Mouse (Mus musculus) mesoderm, embryonic 11.5 days (tissue): ENCODE results near the gene Creb3l4.

Source experiments
- DNase-seq: peaks from one replicate; pipeline ENCODE4 v3.0.0-alpha.2; 2012; ENCODE audit warnings: low read depth, low spot score

Gene Creb3l4

GRCm38 (mm10) chr3:90190859-90191510 lies 52.3 kb downstream of the Creb3l4 start:
- no peak for DNase-seq
